Mouse (Mus musculus) ES-E14 (cell line): Measurements from ENCODE around the gene Pspn. TPM values are rescaled to one million over a fixed set of nuclear protein-coding genes. Genes with fewer than 3 reads are reported as not detected.

Source experiments
- DNase-seq: peaks from one replicate; pipeline ENCODE4 v3.0.0-alpha.2; 2013; ENCODE audit warnings: low read depth, low spot score
- H3K27ac ChIP-seq: 2 replicates; pipeline ENCODE4 v1.5.1; 2012; ENCODE audit warnings: low read depth, mild to moderate bottlenecking, low read length, moderate library complexity, mixed read lengths; ENCODE audit not compliant: poor library complexity, insufficient read depth, severe bottlenecking
- H3K36me3 ChIP-seq: 2 replicates; pipeline ENCODE4 v1.6.1; 2012; ENCODE audit warnings: mild to moderate bottlenecking, low read length, moderate library complexity, mixed read lengths; ENCODE audit not compliant: control insufficient read depth, poor library complexity, insufficient read depth, severe bottlenecking
- H3K4me1 ChIP-seq, 2 experiments: fragments of 150-350 bp in 1 of 2; sonication (generic) in 1 of 2; 2 replicates each; pipeline ENCODE4 v1.6.1; 2012; ENCODE audit warnings: low read length in 2 of 2, mild to moderate bottlenecking in 1 of 2, mixed read lengths in 1 of 2; ENCODE audit not compliant: control insufficient read depth in 2 of 2, insufficient read depth in 2 of 2, poor library complexity in 1 of 2
- H3K4me3 ChIP-seq, 2 experiments: fragments of 150-350 bp in 1 of 2; sonication (generic) in 1 of 2; 2 replicates each; pipeline ENCODE4 v1.5.1; 2012; ENCODE audit warnings: low read length in 2 of 2, low read depth in 1 of 2, mild to moderate bottlenecking in 1 of 2, mixed read lengths in 1 of 2; ENCODE audit not compliant: insufficient read depth in 1 of 2, poor library complexity in 1 of 2, severe bottlenecking in 1 of 2
- H3K9ac ChIP-seq: 2 replicates; pipeline ENCODE4 v1.6.1; 2012; ENCODE audit warnings: low read depth, mild to moderate bottlenecking, low read length, mixed read lengths; ENCODE audit not compliant: poor library complexity, insufficient read depth, severe bottlenecking
- H3K9me3 ChIP-seq: fragments of 150-350 bp; sonication (generic); 2 replicates; pipeline ENCODE4 v1.6.1; 2012; ENCODE audit warnings: low read depth, mild to moderate bottlenecking, low read length; ENCODE audit not compliant: control insufficient read depth, insufficient read depth
- CHD2 ChIP-seq: IDR thresholded peaks from 2 replicates; pipeline ENCODE4 v1.6.1; 2014; ENCODE audit warnings: mild to moderate bottlenecking, low read depth, low read length, inconsistent platforms
- HCFC1 ChIP-seq: IDR thresholded peaks from 2 replicates; pipeline ENCODE4 v1.6.1; 2012; ENCODE audit warnings: low read length, inconsistent platforms, borderline replicate concordance; ENCODE audit not compliant: insufficient read depth
- MAFK ChIP-seq: IDR thresholded peaks from 2 replicates; pipeline ENCODE4 v1.6.1; 2014; ENCODE audit warnings: mild to moderate bottlenecking, low read depth, low read length, inconsistent platforms; ENCODE audit not compliant: insufficient read depth
- ZC3H11A ChIP-seq: IDR thresholded peaks from 2 replicates; pipeline ENCODE4 v1.6.1; 2012; ENCODE audit warnings: low read depth, mild to moderate bottlenecking, inconsistent platforms, low read length, borderline replicate concordance
- ZNF384 ChIP-seq: IDR thresholded peaks from 2 replicates; pipeline ENCODE4 v1.6.1; 2012; ENCODE audit warnings: low read depth, low read length, inconsistent platforms
- in situ Hi-C, 2 experiments: fragments of 600-800 bp; cut with MboI; formaldehyde crosslinking; loops; one replicate each; pipeline ENCODE4 v1.15.1; 2025; ENCODE audit warnings: low sequenced_read_pairs in 2 of 2, inconsistent platforms in 1 of 2; ENCODE audit not compliant: unreplicated experiment in 2 of 2
- total RNA-seq: library from RNA; depleted of rRNA; stranded (reverse); fragments of 300-350 nt; gene quantifications from 2 replicates; pipeline ENCODE4 v1.2.3, GENCODE M21; 2012; rRNA removed

The Pspn gene
- total RNA-seq, 1 experiment = not detected

DNA sequence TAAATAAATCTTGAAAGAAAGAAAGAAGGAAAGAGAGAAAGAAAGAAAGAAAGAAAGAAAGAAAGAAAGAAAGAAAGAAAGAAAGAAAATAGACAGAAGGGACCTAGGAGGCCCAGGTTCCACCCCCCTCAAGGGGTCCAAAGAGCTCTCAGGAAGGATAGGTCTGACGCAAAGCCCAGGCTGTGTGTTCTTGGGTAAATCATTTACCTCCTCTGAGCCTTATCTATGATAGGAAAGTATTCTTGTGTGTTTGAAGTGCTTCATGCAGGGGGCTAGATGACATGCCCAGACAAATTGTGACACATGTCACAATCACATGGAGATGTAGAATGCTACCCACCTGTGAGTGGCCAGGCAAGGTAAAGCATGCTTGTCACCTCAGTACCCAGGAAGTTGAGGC is 47.2 kb downstream of the Pspn start:
- H3K4me1 ChIP-seq = peaks cover 0 to 8% of the 10 kb centered on the region in 2 experiments; a peak in 2 of 4 replicates
- in situ Hi-C loops = no loop called here
- H3K9me3 ChIP-seq = no peaks in the 10 kb centered on the region
- no peak overlapping the region for H3K27ac ChIP-seq
- TF ChIP-seq ZC3H11A = no peak
- no peak for TF ChIP-seq HCFC1
- TF ChIP-seq CHD2 = no peak
- no peak for TF ChIP-seq ZNF384
- TF ChIP-seq MAFK = no peak
- no peak for DNase-seq
- no peaks in the 10 kb centered on the region for H3K36me3 ChIP-seq
- H3K4me3 ChIP-seq = no peak overlapping the region
- H3K9ac ChIP-seq = no peak overlapping the region

DNA sequence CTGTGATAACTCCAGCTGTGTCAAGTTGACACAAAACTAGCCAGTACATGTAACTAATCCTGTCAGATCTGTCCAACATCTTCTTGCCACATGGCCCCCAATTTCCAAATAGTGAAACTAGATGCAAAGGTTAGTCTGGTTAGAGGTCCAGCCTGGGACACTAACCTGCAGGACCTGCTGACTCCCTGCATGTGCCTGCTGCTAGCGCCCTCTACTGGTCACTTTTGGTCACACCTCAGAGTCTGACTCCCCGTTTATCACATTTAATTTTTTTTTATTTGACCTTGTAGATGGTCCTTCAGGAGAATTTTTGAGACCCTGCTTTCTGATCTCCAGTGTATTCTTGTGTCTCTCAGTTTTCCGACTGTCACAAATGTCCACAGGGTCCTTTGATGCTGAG is 48.9 kb downstream of the Pspn start:
- peak; percentile 52 for DNase-seq
- Histone ChIP-seq H3K9ac (no peak overlapping the region), H3K27ac (no peak overlapping the region), H3K9me3 (no peaks in the 10 kb centered on the region), H3K36me3 (no peaks in the 10 kb centered on the region), H3K4me1 (peaks cover 0 to 8% of the 10 kb centered on the region in 2 experiments; a peak in 2 of 4 replicates), H3K4me3 (no peak overlapping the region)
- TF ChIP-seq MAFK = no peak
- no peak for TF ChIP-seq CHD2
- TF ChIP-seq ZNF384 = peak; percentile 84
- no peak for TF ChIP-seq HCFC1
- peak; percentile 24; the same call in 1 of the 2 replicates for TF ChIP-seq ZC3H11A
- in situ Hi-C loops = no loop called here

Other genes starting within 250 kb of the Pspn start
- gene Nrtn, start 242.5 kb downstream of the Pspn start, total RNA-seq = 8.4 and 17.7 TPM in 2 replicates
- 70.2 and 108 TPM in 2 replicates for gene Dus3l, start 235.3 kb downstream of the Pspn start, total RNA-seq
- gene Prr22, start 229.8 kb downstream of the Pspn start, total RNA-seq = 1.2 and 1.5 TPM in 2 replicates
- 15.8 and 22.5 TPM in 2 replicates for gene Rfx2, start 169.0 kb downstream of the Pspn start, total RNA-seq
- 0.58 and 0.90 TPM in 2 replicates for gene Acsbg2, start 125.6 kb downstream of the Pspn start, total RNA-seq
- 17.3 and 24.0 TPM in 2 replicates for gene 1700061G19Rik, start 124.5 kb downstream of the Pspn start, total RNA-seq
- gene Mllt1, start 64.6 kb downstream of the Pspn start, total RNA-seq = 24.6 and 25.9 TPM in 2 replicates
- 0.54 and 0.74 TPM in 2 replicates for gene Acer1, start 17.9 kb downstream of the Pspn start, total RNA-seq
- 185 and 187 TPM in 2 replicates for gene Clpp, start 9.7 kb downstream of the Pspn start, total RNA-seq
- gene Alkbh7, start 2.7 kb downstream of the Pspn start, total RNA-seq = 37.1 and 39.5 TPM in 2 replicates
- gene Gtf2f1, start 11.3 kb upstream of the Pspn start, total RNA-seq = 71.6 and 101 TPM in 2 replicates
- not detected in 2 replicates for gene Gm17949, start 11.5 kb upstream of the Pspn start, total RNA-seq
- 81.7 and 82.3 TPM in 2 replicates for gene Khsrp, start 31.5 kb upstream of the Pspn start, total RNA-seq
- gene Slc25a41, start 41.6 kb upstream of the Pspn start, total RNA-seq = 0.37 and 0.40 TPM in 2 replicates
- 6.2 and 15.4 TPM in 2 replicates for gene Crb3, start 59.1 kb upstream of the Pspn start, total RNA-seq
- 5.2 and 5.9 TPM in 2 replicates for gene Slc25a23, start 59.8 kb upstream of the Pspn start, total RNA-seq
- 0.45 and 0.53 TPM in 2 replicates for gene Dennd1c, start 78.5 kb upstream of the Pspn start, total RNA-seq
- 0.32 and 0.89 TPM in 2 replicates for gene Tubb4a, start 87.8 kb upstream of the Pspn start, total RNA-seq
- gene Tnfsf9, start 105.3 kb upstream of the Pspn start, total RNA-seq = 8.9 and 10.6 TPM in 2 replicates
- gene Cd70, start 149.8 kb upstream of the Pspn start, total RNA-seq = 1.2 TPM in 1 of 2 replicates, not detected in the other
- 0.13 TPM in 1 of 2 replicates, not detected in the other for gene Tnfsf14, start 194.2 kb upstream of the Pspn start, total RNA-seq
- gene C3, start 228.1 kb upstream of the Pspn start, total RNA-seq = 0.22 and 0.37 TPM in 2 replicates
- gene Gpr108, start 248.4 kb upstream of the Pspn start, total RNA-seq = 25.0 and 32.8 TPM in 2 replicates
- gene Trip10, start 249.4 kb upstream of the Pspn start, total RNA-seq = 40.6 and 45.5 TPM in 2 replicates